Mouse (Mus musculus) cerebellum, adult 11 months (tissue): ENCODE measurements around the gene Hbp1.

Source experiments
- DNase-seq: peaks from one replicate; pipeline ENCODE4 v3.0.0; 2022

Gene Hbp1

GRCm38 (mm10) chr12:31949193-31949741 is 1.1 kb downstream of the Hbp1 start:
- DNase-seq, result peak; percentile 85

DNA sequence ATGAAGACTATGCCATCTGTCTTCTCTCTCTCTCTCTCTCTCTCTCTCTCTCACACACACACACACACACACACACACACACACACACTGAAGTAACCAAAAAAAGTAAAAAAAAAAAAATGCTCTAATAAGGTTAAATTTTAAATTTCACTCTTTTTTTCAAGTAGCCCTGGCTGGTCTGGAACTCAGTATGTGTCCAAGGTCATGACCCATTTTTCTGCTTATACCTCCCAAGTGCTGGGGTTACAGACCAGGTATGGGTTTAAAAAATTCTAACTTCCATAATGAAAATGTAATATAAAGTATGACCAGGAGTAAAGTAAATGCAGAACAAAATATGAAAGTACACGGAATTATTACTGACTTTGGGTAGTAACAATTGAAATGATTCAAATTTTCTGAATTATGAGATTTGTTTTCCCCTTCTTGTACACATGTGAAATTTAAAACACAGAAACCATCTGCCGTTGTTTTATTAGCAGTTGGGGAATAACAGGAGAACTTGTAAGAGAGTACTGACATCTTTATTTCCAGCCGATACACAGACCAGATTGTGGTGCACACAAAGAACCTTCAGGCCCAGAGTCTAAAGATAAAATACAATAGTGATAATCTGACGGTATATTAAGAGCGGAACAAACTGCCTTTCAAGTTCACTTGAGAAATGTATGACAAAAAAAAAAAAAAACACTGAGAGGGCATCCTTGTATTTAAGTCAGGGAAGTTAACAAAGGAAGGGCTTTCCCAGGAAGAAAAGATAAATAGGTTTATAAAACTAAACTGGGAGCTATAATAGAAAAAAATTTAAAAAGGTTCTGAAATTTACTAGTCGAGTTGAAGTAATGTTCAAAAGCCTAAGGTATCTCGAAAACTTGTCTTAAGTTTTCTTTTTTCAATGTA is 2.0 kb downstream of the Hbp1 start:
- no peak for DNase-seq

- no peak for DNase-seq
Observed at GRCm38 (mm10) chr12:31947476-31947875, 2.9 kb downstream of the Hbp1 start.

GRCm38 (mm10) chr12:31944405-31944804 is 5.9 kb downstream of the Hbp1 start:
- no peak for DNase-seq

GRCm38 (mm10) chr12:31943020-31943654 is 7.2 kb downstream of the Hbp1 start:
- DNase-seq, result no peak

- no peak for DNase-seq
Observed at GRCm38 (mm10) chr12:31939026-31939425, 11.3 kb downstream of the Hbp1 start.

DNA sequence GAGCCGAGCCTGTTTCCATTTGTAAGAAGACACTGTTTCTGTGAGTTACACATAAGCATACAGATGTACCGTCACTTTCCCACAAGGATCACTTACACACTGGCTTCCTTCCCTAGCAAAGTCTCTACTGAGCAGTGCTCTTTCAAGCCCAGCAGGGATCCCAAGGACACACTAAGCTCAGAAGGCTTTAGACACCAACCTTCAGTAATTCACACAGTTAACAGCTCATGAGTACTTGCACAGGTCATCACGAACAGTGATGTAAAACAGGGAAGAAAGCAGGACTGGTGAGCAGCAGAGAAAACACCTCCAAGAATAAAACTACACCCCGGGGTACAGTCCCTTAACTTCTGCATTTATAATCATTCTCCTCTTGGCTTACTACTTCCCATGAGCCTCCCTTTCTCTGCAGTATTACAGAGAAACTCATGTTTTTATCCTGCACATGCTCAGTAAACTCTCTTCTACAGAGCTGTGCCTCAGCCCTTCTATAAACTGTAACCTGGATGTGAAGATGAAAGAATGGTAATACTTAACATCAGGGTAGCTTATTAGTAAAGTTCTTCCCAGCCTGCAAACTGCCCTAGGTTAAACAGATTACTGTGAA is 11.8 kb downstream of the Hbp1 start:
- no peak for DNase-seq

GRCm38 (mm10) chr12:31937613-31938012 is 12.7 kb downstream of the Hbp1 start:
- DNase-seq, result no peak

DNA sequence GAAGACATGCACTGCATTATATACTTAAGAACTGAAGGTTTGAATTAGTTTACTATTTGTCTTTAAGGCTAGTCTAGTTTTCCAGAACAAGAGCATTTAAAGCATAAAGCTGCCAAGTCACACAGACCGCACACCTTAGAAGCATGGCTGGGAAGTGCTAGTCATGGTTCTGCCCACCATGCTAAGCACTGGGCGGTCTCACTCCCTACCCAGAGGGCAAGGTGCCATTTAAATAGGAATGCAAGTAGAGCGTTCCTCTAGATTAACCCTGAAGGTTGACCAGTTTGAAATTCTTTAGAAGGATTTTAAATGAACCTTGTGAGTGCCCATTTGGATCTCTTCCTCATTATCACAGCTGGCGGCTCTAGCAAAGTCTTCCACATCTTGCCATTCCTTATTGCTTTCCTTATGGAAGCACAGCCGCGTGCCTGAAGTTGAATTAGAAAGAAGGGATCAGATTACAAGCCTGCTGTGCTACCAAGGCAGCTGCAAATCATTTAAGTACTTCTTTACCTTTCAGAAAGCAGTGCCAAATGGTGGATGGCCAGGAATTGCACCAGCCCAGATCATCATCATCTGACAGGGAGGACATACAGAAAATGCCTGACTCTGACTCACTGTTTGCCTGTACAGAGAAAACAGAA is 13.6 kb downstream of the Hbp1 start:
- DNase-seq, result no peak

- DNase-seq, result no peak
Observed at GRCm38 (mm10) chr12:31931818-31932217, 18.5 kb downstream of the Hbp1 start.

DNA sequence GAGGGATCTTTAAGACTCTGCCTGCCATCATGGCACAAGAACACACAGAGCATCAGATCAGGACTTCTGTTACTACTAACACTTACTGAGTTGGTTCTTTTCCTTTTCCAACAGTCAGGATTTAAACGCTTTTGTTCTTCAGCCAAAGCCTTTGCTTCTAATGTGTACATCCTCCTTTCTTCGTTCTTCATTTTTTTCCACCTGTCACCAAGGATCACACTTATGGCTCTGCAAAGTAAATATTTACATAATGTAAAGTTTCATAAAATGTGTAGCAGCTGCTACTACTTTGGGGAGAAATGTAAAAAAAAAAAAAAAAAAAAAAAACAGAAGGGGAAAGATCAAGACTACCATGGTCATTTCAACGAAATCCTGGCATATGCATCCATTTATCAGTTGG is 21.8 kb downstream of the Hbp1 start:
- no peak for DNase-seq

DNA sequence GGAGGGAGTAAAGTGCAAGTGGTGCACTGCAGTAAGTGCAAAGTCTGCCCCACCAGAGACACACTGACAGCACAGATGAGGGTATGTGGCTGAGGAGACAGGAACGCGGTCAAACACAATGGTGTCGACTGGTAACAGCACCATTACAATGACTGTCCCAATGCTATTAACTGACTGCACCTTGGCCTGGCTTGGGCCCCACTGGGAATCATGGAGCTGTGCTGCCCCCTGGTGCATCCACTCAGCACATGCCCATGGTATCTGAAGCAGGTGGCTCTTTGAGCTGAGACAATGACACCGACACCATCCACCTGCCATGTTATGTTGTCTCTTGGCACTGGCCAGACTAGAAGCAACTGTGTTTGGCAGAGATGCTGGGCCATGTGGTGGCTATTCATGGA is 23.7 kb downstream of the Hbp1 start:
- peak; percentile 95 for DNase-seq

DNA sequence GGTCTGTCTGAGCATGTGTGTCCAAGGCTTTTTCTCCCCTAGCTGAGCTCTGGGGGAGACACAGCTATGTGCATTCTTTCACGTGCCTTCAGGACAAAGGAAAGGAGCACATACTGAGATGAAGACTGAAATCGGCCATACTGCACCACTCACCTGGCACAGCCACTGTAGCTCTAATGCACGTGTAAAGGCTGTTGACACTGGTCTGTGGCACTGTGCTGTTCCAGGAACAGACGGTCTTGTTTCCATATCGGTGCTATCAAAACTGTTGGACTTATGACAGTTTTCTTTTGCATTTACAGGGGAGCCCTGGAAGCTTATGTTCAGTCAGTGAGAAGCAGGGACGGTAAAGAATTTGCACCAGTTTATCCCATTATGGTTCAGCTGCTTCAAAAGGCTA is 25.0 kb downstream of the Hbp1 start:
- DNase-seq, result no peak

GRCm38 (mm10) chr12:31924135-31924534 is 26.2 kb downstream of the Hbp1 start:
- no peak for DNase-seq

DNA sequence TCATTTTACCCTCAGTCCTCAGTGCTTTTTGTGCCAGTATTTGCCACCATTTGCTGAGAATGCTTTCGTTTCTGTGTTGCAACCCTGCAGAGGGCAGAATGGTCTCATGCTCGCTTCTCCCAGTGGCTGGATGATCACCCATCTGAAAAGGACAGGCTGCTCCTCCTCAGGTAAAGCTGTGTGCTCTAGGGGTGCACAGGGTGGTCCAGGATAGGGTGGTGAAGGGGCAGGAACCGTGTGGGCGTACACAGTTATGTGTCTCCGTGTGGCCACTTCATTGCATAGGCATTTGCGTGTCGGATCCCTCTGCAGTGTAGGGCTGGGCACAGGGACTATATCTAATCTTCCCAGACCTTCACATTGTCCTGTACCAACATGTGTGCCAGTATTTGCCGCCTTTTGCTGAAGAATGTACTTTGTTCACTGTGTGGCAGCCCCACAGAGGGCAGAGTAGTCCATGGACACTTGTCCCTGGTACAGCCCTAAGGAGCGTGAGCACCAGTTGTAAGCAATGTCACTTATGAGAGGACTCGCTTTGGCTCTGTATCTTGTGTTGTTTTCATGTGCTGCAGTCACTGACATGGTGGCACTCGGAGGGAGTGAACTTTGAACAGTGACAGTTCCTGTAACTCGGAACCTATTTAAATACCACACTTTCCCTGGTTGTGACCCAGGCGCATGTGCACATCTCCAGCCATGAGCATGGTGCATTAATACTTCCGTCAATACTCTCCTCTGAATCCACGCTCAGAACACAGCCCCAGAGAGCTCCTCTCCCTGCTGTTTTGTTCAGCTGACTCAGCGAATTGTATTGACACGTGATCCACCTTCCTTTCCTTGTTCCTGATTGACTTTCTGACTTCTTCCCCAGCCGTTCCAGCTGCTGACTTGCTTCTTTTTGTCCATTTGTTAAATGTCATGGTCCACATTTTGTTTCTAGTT is 29.6 kb downstream of the Hbp1 start:
- DNase-seq, result no peak

DNA sequence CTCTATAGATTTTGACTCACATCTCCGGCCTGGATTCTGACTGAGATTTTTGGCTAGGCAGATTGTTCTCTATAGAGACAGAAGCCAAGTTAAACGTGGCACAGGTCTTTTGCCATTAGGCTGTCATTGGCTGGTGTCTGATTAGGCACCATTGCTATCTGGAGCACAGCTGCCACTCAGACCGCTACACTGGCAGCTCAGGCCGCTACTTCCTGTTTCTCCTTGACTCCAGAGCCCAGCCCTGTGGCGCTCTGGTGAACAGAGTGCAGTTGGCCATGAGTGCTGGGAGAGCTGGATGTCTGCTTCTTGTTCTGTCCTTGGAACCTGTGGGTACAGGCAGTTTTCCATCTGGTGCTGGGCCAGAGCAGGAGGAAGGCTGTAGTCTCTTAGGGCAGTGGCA is 33.1 kb downstream of the Hbp1 start:
- DNase-seq, result peak; percentile 79

- DNase-seq, result no peak
Observed at GRCm38 (mm10) chr12:31916691-31917090, 33.6 kb downstream of the Hbp1 start.

GRCm38 (mm10) chr12:31913614-31914013 is 36.7 kb downstream of the Hbp1 start:
- peak; percentile 81 for DNase-seq

DNA sequence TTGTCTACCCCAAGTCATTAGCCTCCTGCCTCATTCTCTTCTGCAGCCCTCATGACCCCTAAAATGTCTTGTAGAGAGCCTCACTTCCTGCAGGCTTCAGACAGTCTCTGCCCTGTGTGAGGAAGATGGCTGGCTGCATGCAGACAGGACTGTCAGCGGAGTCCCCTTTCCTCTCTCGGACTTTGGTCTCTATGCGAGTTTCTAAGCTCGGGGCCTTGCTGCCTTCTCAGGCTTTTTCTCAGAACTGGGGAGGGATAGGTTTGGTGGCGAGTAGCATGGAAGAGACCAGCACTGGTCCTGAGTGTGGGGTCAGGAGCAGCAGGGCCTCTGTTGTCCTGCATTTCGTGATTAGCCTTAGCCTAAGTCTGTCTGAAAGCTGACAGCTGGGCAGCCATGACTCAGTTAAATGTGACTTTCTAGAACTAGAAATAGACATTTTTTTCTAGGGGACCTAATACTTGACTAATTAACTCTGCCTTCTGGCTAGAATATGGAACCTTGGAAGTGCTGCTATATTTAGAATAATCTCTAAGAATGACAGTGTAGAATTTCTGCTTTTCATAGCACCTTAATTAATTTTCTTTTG is 37.3 kb downstream of the Hbp1 start:
- no peak for DNase-seq

GRCm38 (mm10) chr12:31907436-31907835 is 42.9 kb downstream of the Hbp1 start:
- DNase-seq, result no peak
